Mouse (Mus musculus): ENCODE data around the gene Zfp39. TPM values are rescaled to one million over a fixed set of nuclear protein-coding genes. Genes with fewer than 3 reads are reported as not detected.

Gene Zfp39
- polyA plus RNA-seq, 1 experiment = 2.7 TPM

DNA sequence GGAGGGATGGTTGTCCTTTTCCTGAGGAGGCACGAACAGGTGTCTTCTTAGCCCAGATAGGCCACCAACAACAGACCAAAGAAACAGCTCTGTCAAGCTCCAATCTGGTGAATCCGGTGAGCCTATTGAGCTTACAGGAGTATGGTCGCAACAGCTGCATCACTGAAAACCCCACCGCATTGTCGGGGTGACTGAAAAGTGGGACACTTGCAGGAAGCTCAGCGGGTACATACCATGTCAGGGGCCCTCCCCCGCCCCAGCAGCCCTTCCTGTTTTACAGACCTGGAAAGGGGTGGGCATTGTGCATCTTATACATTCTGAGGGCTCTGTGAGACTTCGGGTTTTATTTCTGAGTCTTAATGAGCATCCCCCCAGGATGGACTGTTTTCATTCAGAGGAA is 20.3 kb downstream of the Zfp39 start:
- no peaks in the 10 kb centered on the region for H3K27me3 ChIP-seq (ENCODE audit: control insufficient read depth, insufficient read depth, low read length)
- H3K27ac ChIP-seq (ENCODE audit: control insufficient read depth, insufficient read depth, low read length) = peak overlapping the region; percentile 87
- peak; percentile 87 for DNase-seq
- H3K4me3 ChIP-seq (ENCODE audit: control insufficient read depth, insufficient read depth, low read length) = peak overlapping the region; percentile 23; the same call in 1 of the 2 replicates
- no peak for TF ChIP-seq CTCF (IDR thresholded peaks at IDR 0.05; ENCODE audit: borderline replicate concordance, control insufficient read depth, extremely low read depth, insufficient read depth, low read length, poor library complexity)
- TF ChIP-seq POLR2A (IDR thresholded peaks at IDR 0.05; ENCODE audit: control insufficient read depth, extremely low read depth, insufficient read depth, low read length, poor library complexity) = no peak; the same call in 1 of the 2 replicates
- WGBS = 12% methylated on average over 8 of the region's 8 CpGs
- peaks cover 20% of the 10 kb centered on the region for H3K4me1 ChIP-seq (replicated peaks; ENCODE audit: control insufficient read depth, insufficient read depth, low read length)
- H3K36me3 ChIP-seq (ENCODE audit: control insufficient read depth, insufficient read depth, low read length) = peaks cover 25% of the 10 kb centered on the region

DNA sequence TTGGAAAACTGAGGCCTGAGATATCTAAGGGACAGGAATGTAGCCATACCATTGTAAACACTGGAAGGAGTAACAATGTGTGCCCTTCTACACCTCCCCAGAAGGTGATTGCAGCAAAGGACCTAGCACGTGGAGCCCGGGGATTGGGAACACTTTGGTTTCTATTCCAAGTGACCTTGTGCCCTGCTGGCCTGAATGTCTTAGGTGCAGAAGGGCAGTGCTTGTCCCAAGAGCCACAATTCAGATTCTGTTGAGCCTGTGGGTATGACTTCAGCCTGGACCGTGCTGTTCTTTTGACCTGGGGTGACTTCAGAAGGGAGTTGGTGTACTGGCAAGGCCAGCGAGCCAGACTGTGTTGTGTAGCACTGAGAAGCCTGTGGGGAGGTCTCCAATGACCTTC is 33.1 kb downstream of the Zfp39 start:
- peaks cover 10% of the 10 kb centered on the region for H3K4me1 ChIP-seq (replicated peaks; ENCODE audit: control insufficient read depth, insufficient read depth, low read length)
- 95% methylated on average over 4 of the region's 4 CpGs for WGBS
- no peaks in the 10 kb centered on the region for H3K36me3 ChIP-seq (ENCODE audit: control insufficient read depth, insufficient read depth, low read length)
- no peak for TF ChIP-seq POLR2A (IDR thresholded peaks at IDR 0.05; ENCODE audit: control insufficient read depth, extremely low read depth, insufficient read depth, low read length, poor library complexity)
- TF ChIP-seq CTCF (IDR thresholded peaks at IDR 0.05; ENCODE audit: borderline replicate concordance, control insufficient read depth, extremely low read depth, insufficient read depth, low read length, poor library complexity) = no peak
- no peak for DNase-seq
- no peak overlapping the region for H3K4me3 ChIP-seq (ENCODE audit: control insufficient read depth, insufficient read depth, low read length)
- H3K27me3 ChIP-seq (ENCODE audit: control insufficient read depth, insufficient read depth, low read length) = no peaks in the 10 kb centered on the region
- no peak overlapping the region for H3K27ac ChIP-seq (ENCODE audit: control insufficient read depth, insufficient read depth, low read length)

GRCm38 (mm10) chr11:58867954-58868330 is 36.1 kb downstream of the Zfp39 start:
- Histone ChIP-seq H3K27ac (ENCODE audit: control insufficient read depth, insufficient read depth, low read length) (no peak overlapping the region), H3K36me3 (ENCODE audit: control insufficient read depth, insufficient read depth, low read length) (no peaks in the 10 kb centered on the region), H3K27me3 (ENCODE audit: control insufficient read depth, insufficient read depth, low read length) (no peaks in the 10 kb centered on the region), H3K4me1 (replicated peaks; ENCODE audit: control insufficient read depth, insufficient read depth, low read length) (peaks cover 10% of the 10 kb centered on the region), H3K4me3 (ENCODE audit: control insufficient read depth, insufficient read depth, low read length) (no peak overlapping the region)
- DNase-seq = no peak
- 82% methylated on average over 6 of the region's 6 CpGs for WGBS
- TF ChIP-seq POLR2A (IDR thresholded peaks at IDR 0.05; ENCODE audit: control insufficient read depth, extremely low read depth, insufficient read depth, low read length, poor library complexity) = no peak
- no peak for TF ChIP-seq CTCF (IDR thresholded peaks at IDR 0.05; ENCODE audit: borderline replicate concordance, control insufficient read depth, extremely low read depth, insufficient read depth, low read length, poor library complexity)

GRCm38 (mm10) chr11:58867039-58867953 is 36.7 kb downstream of the Zfp39 start, which contains the start of gene 2810021J22Rik:
Gene 2810021J22Rik, plus strand, starts transcription at chr11:58867216.
- H3K4me1 ChIP-seq (replicated peaks; ENCODE audit: control insufficient read depth, insufficient read depth, low read length) = peaks cover 10% of the 10 kb centered on the region
- no peaks in the 10 kb centered on the region for H3K36me3 ChIP-seq (ENCODE audit: control insufficient read depth, insufficient read depth, low read length)
- peak; percentile 91 for DNase-seq
- peak within 1 kb of the TSS; percentile 69 for H3K4me3 ChIP-seq (ENCODE audit: control insufficient read depth, insufficient read depth, low read length)
- TF ChIP-seq POLR2A (IDR thresholded peaks at IDR 0.05; ENCODE audit: control insufficient read depth, extremely low read depth, insufficient read depth, low read length, poor library complexity) (peak; percentile 64), CTCF (IDR thresholded peaks at IDR 0.05; ENCODE audit: borderline replicate concordance, control insufficient read depth, extremely low read depth, insufficient read depth, low read length, poor library complexity) (peak; percentile 62; the same call in 1 of the 2 replicates)
- 4% methylated on average over 37 of the region's 37 CpGs for WGBS
- no peaks in the 10 kb centered on the region for H3K27me3 ChIP-seq (ENCODE audit: control insufficient read depth, insufficient read depth, low read length)
- peak within 1 kb of the TSS; percentile 81 for H3K27ac ChIP-seq (ENCODE audit: control insufficient read depth, insufficient read depth, low read length)

DNA sequence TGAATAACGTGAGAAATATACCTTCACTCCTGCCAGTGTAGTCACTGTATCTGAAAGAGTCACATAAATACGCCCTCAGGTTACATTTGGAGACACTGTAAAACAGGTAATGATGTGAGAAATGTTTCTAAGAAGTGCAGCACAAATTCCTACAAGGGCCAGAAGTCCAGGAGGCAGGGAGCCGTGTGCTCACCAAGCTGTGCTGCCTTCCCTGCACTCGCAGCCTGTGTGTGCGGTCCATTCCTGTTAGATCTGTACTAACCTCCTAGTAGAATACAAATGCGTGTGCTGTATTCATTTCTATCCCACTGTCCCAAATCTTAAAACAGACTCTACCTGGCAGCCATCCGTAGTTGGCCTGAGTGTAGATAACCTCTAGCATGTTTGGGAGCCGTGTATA is 43.3 kb downstream of the Zfp39 start:
- H3K4me1 ChIP-seq (replicated peaks; ENCODE audit: control insufficient read depth, insufficient read depth, low read length) = no peaks in the 10 kb centered on the region
- no peak overlapping the region for H3K27ac ChIP-seq (ENCODE audit: control insufficient read depth, insufficient read depth, low read length)
- no peaks in the 10 kb centered on the region; the same call in 1 of the 2 replicates for H3K27me3 ChIP-seq (ENCODE audit: control insufficient read depth, insufficient read depth, low read length)
- TF ChIP-seq POLR2A (IDR thresholded peaks at IDR 0.05; ENCODE audit: control insufficient read depth, extremely low read depth, insufficient read depth, low read length, poor library complexity) (no peak), CTCF (IDR thresholded peaks at IDR 0.05; ENCODE audit: borderline replicate concordance, control insufficient read depth, extremely low read depth, insufficient read depth, low read length, poor library complexity) (no peak)
- peaks cover 47% of the 10 kb centered on the region for H3K36me3 ChIP-seq (ENCODE audit: control insufficient read depth, insufficient read depth, low read length)
- H3K4me3 ChIP-seq (ENCODE audit: control insufficient read depth, insufficient read depth, low read length) = no peak overlapping the region
- 97% methylated on average over 8 of the region's 8 CpGs for WGBS
- no peak for DNase-seq

GRCm38 (mm10) chr11:58849731-58850130 is 54.3 kb downstream of the Zfp39 start:
- WGBS = 96% methylated on average over 2 of the region's 2 CpGs
- DNase-seq = no peak

More at GRCm38 (mm10) chr11:58849731-58850130, 54.3 kb downstream of the Zfp39 start:
- Histone ChIP-seq H3K4me1 (replicated peaks; ENCODE audit: control insufficient read depth, insufficient read depth, low read length) (peaks cover 8% of the 10 kb centered on the region), H3K27ac (ENCODE audit: control insufficient read depth, insufficient read depth, low read length) (no peak overlapping the region), H3K36me3 (ENCODE audit: control insufficient read depth, insufficient read depth, low read length) (peaks cover 34% of the 10 kb centered on the region), H3K4me3 (ENCODE audit: control insufficient read depth, insufficient read depth, low read length) (no peak overlapping the region), H3K27me3 (ENCODE audit: control insufficient read depth, insufficient read depth, low read length) (no peaks in the 10 kb centered on the region)
- no peak for TF ChIP-seq CTCF (IDR thresholded peaks at IDR 0.05; ENCODE audit: borderline replicate concordance, control insufficient read depth, extremely low read depth, insufficient read depth, low read length, poor library complexity)
- TF ChIP-seq POLR2A (IDR thresholded peaks at IDR 0.05; ENCODE audit: control insufficient read depth, extremely low read depth, insufficient read depth, low read length, poor library complexity) = no peak

Measured in thymus, adult 2 months (tissue).